Mouse (Mus musculus) thymus, adult 18-20 months (tissue): ENCODE data around the gene Olfr10.

ENCODE experiments used
- DNase-seq, 2 experiments: peaks; one replicate each; pipeline ENCODE4 v3.0.0; 2022; ENCODE audit warnings: mixed read lengths in 2 of 2

Olfr10 gene

DNA sequence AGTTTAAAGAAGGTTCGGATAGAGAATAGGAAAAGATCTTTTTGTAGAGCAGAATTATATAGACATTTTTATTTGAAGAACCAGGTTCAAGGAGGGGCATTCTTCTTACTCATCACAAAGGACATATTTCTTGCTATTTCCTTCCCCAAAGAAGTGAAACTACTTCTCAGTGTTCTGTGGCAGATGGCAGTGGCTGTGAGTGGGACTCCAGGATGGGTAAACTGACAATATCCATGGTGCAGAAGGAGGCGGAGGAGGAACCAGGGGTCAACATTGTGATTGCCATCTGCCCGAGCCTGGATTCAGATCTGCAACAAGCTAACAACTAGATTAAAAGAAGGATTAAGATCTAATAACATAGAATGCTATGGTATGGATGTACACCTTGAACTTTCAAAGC, 22.2 kb downstream of the Olfr10 start:
- DNase-seq = no peak

DNA sequence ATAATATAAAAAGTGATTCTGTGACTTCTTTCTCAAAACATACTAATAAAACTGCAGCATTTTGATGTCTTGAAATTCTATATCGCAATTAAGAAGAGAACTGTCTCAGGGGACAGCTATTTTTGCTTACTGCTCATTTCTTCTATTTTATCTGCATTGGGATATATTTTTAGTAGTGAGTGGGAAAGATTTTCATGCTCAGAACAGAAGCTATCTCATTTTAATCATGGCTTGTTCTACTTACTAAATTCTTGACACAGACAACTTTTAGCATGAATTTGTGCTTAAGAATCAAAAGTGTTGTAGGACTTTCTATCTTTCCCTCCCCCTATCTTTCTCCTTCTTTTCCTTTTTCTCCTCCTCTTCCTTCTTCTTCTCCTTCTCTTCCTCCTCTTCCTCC, 25.1 kb downstream of the Olfr10 start:
- DNase-seq = no peak

DNA sequence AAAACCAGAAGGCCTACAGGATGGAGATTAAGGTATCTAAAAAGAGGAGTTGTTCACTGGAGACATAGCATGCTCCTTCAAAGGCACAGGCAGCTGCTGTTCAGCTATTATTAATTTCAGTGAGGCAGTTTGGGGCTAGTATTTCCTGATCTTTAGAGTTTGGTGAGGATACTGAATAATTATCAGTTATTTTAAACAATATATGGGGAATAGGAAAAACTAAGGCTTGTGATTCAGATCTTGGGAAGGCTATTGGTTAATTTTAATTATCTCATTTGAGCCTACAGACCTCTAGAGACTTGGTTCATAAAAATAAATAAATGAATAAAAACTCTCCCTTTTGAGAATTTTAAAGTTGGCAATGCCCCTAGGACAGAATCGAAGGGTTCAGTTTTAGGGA, 30.3 kb downstream of the Olfr10 start, which contains the start of gene Olfr1390:
TSS of gene Olfr1390 (plus strand) at position 301 of the 400 bp plus-strand sequence.
- DNase-seq = no peak

DNA sequence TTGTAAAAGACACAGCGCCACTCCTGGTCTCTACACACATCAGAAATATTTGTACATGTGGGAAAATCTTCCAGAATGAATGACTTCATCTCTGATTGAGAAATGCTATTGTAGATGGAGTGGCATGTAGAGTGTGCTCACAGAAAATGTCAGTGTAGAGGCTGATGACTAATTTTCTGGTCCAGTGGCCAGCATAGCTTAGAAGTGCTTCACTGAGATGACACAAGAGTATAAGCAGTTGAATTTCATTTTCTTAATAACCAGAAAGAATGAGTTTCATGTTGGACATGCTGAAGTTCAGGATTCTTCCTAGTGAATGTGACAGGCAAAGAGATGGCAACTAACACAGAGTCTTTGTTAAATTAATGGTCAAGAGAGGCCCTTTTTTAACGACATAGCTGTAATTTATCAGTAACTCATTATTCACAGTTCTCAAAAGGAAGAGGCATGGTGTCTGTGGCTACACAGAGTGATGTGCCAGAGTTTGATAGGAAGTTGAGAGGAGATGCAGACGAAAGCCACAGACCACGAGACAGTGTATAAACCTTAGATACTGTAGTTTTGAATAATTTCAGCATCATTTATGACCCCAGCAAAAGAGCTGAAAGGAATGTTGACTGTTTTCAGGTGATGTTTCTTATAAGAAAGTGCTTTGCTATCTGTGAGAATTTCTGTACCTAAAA, 32.8 kb downstream of the Olfr10 start:
- no peak for DNase-seq
